Mouse (Mus musculus) forebrain, embryonic 14.5 days (tissue): ENCODE measurements around the gene Heatr5a. TPM values are rescaled to one million over a fixed set of nuclear protein-coding genes. Genes with fewer than 3 reads are reported as not detected.

Source experiments
- ATAC-seq: fragments of 200-750 bp; cut with Nextera tagmentation; 2 replicates; pipeline ENCODE4 v1.8.0; 2017; ENCODE audit warnings: mild to moderate bottlenecking, moderate library complexity
- DNase-seq: peaks from one replicate; pipeline ENCODE4 v3.0.0-alpha.2; 2015; ENCODE audit warnings: low spot score
- H3K27ac ChIP-seq: fragments of 300-500 bp; sonication (generic); 2 replicates; pipeline ENCODE4 v1.5.1; 2014; ENCODE audit warnings: low read depth, mild to moderate bottlenecking, control low read depth, low read length, moderate library complexity
- H3K27me3 ChIP-seq: fragments of 300-500 bp; sonication (generic); replicated peaks from 2 replicates; pipeline ENCODE4 v1.6.1; 2014; ENCODE audit warnings: low read length, control low read depth, mixed read lengths; ENCODE audit not compliant: control insufficient read depth, insufficient read depth
- H3K36me3 ChIP-seq: fragments of 300-500 bp; sonication (generic); 2 replicates; pipeline ENCODE4 v1.6.1; 2014; ENCODE audit warnings: low read length, control low read depth; ENCODE audit not compliant: control insufficient read depth, insufficient read depth
- H3K4me1 ChIP-seq: fragments of 300-500 bp; sonication (generic); 2 replicates; pipeline ENCODE4 v1.6.1; 2014; ENCODE audit warnings: antibody characterized with exemption, low read length, control low read depth; ENCODE audit not compliant: control insufficient read depth, insufficient read depth
- H3K4me2 ChIP-seq: fragments of 300-500 bp; sonication (generic); 2 replicates; pipeline ENCODE4 v1.6.1; 2014; ENCODE audit warnings: mild to moderate bottlenecking, control low read depth, low read length
- H3K4me3 ChIP-seq: fragments of 300-500 bp; sonication (generic); 2 replicates; pipeline ENCODE4 v1.5.1; 2014; ENCODE audit warnings: low read depth, low read length, control low read depth
- H3K9ac ChIP-seq: fragments of 300-500 bp; sonication (generic); 2 replicates; pipeline ENCODE4 v1.6.1; 2014; ENCODE audit warnings: mild to moderate bottlenecking, low read length, control low read depth, moderate library complexity
- H3K9me3 ChIP-seq: fragments of 300-500 bp; sonication (generic); replicated peaks from 2 replicates; pipeline ENCODE4 v1.6.1; 2016; ENCODE audit warnings: low read length, control low read depth, mixed read lengths; ENCODE audit not compliant: control insufficient read depth
- WGBS: fragments of 180-500 bp; shearing (Covaris S2); extraction: QIAGEN DNeasy Blood & Tissue Kit; methylation state at CpG from one replicate; pipeline ENCODE4 v1.1.7; 2014; 5-methylcytosine and 5-hydroxymethylcytosine counted together
- polyA plus RNA-seq: library from polyadenylated mRNA; unstranded; fragments of >200 nt; fragmentation: Nextera tagmentation; extraction: Ambion mirVana; gene quantifications from 2 replicates; pipeline ENCODE4 v1.2.1, GENCODE M21; 2014

Heatr5a gene
- polyA plus RNA-seq: 4.8 and 5.4 TPM in 2 replicates

GRCm38 (mm10) chr12:51971070-51971664 is at the start of gene Heatr5a:
TSS of gene Heatr5a (minus strand) at chr12:51971321.
- Histone ChIP-seq H3K4me3 (peak within 1 kb of the TSS; percentile 92), H3K4me2 (peak within 1 kb of the TSS; percentile 72), H3K9me3 (no peaks in the 10 kb centered on the region), H3K9ac (peak within 1 kb of the TSS; percentile 81), H3K36me3 (no peaks in the 10 kb centered on the region), H3K27me3 (no peaks in the 10 kb centered on the region), H3K27ac (peak within 1 kb of the TSS; percentile 84), H3K4me1 (peaks cover 4% of the 10 kb centered on the region; the same call in 1 of the 2 replicates)
- under 1% methylated on average over 52 of the region's 53 CpGs for WGBS
- DNase-seq: peak; percentile 92
- ATAC-seq: peak; percentile 98

- 92% methylated on average over 7 of the region's 7 CpGs for WGBS
- ATAC-seq (no peak), DNase-seq (no peak)
- Histone ChIP-seq H3K9ac (no peak overlapping the region), H3K4me1 (no peaks in the 10 kb centered on the region), H3K4me2 (no peak overlapping the region), H3K4me3 (no peak overlapping the region), H3K27me3 (no peaks in the 10 kb centered on the region), H3K36me3 (no peaks in the 10 kb centered on the region), H3K9me3 (no peaks in the 10 kb centered on the region), H3K27ac (no peak overlapping the region)
These were observed 43.4 kb upstream of the Heatr5a start for GRCm38 (mm10) chr12:52014494-52015029.

- Histone ChIP-seq H3K36me3 (no peaks in the 10 kb centered on the region), H3K4me1 (no peaks in the 10 kb centered on the region), H3K4me3 (no peak overlapping the region), H3K27me3 (no peaks in the 10 kb centered on the region), H3K27ac (no peak overlapping the region), H3K9ac (no peak overlapping the region), H3K9me3 (no peaks in the 10 kb centered on the region), H3K4me2 (no peak overlapping the region)
- ATAC-seq (no peak), DNase-seq (no peak)
- 90% methylated on average over 11 of the region's 11 CpGs for WGBS
These were observed 42.9 kb upstream of the Heatr5a start for GRCm38 (mm10) chr12:52014044-52014443.

- Histone ChIP-seq H3K4me3 (no peak overlapping the region), H3K27me3 (no peaks in the 10 kb centered on the region), H3K4me2 (no peak overlapping the region), H3K9ac (no peak overlapping the region), H3K9me3 (no peaks in the 10 kb centered on the region), H3K36me3 (no peaks in the 10 kb centered on the region), H3K4me1 (no peaks in the 10 kb centered on the region), H3K27ac (no peak overlapping the region)
- DNase-seq (no peak), ATAC-seq (no peak)
- 73% methylated on average over 9 of the region's 9 CpGs for WGBS
These were observed 42.2 kb upstream of the Heatr5a start for GRCm38 (mm10) chr12:52013274-52013673.

GRCm38 (mm10) chr12:52012159-52012558 is 41.0 kb upstream of the Heatr5a start:
- Histone ChIP-seq H3K9me3 (no peaks in the 10 kb centered on the region), H3K4me3 (no peak overlapping the region), H3K9ac (no peak overlapping the region), H3K4me1 (no peaks in the 10 kb centered on the region), H3K27me3 (no peaks in the 10 kb centered on the region), H3K27ac (no peak overlapping the region), H3K36me3 (no peaks in the 10 kb centered on the region), H3K4me2 (no peak overlapping the region)
- ATAC-seq: no peak
- WGBS: 84% methylated on average over 8 of the region's 8 CpGs
- no peak for DNase-seq

- DNase-seq (peak; percentile 89), ATAC-seq (no peak)
- peak overlapping the region; percentile 64; the same call in 1 of the 2 replicates for H3K27ac ChIP-seq
- H3K4me1 ChIP-seq: no peaks in the 10 kb centered on the region
- no peaks in the 10 kb centered on the region for H3K9me3 ChIP-seq
- H3K4me2 ChIP-seq: peak overlapping the region; percentile 48
- 34% methylated on average over 2 of the region's 2 CpGs for WGBS
- no peaks in the 10 kb centered on the region for H3K27me3 ChIP-seq
- peak overlapping the region; percentile 20 for H3K4me3 ChIP-seq
- no peak overlapping the region for H3K9ac ChIP-seq
- H3K36me3 ChIP-seq: no peaks in the 10 kb centered on the region
These were observed 39.5 kb upstream of the Heatr5a start for GRCm38 (mm10) chr12:52010630-52010961.

GRCm38 (mm10) chr12:52009928-52010629 is 39.0 kb upstream of the Heatr5a start:
- no peaks in the 10 kb centered on the region for H3K4me1 ChIP-seq
- DNase-seq: peak; percentile 82
- 7% methylated on average over 15 of the region's 15 CpGs for WGBS
- H3K36me3 ChIP-seq: no peaks in the 10 kb centered on the region
- H3K27ac ChIP-seq: peak overlapping the region; percentile 6; the same call in 1 of the 2 replicates
- H3K9me3 ChIP-seq: no peaks in the 10 kb centered on the region
- H3K4me2 ChIP-seq: peak overlapping the region; percentile 48
- H3K9ac ChIP-seq: 0 out of 2 replicates have a peak overlapping the region, but pooled peaks have one; percentile 25
- H3K27me3 ChIP-seq: no peaks in the 10 kb centered on the region
- H3K4me3 ChIP-seq: peak overlapping the region; percentile 20
- ATAC-seq: peak; percentile 73

- DNase-seq: no peak
- peak overlapping the region; percentile 52 for H3K4me2 ChIP-seq
- no peak overlapping the region for H3K27ac ChIP-seq
- no peaks in the 10 kb centered on the region for H3K27me3 ChIP-seq
- H3K9ac ChIP-seq: no peak overlapping the region
- H3K36me3 ChIP-seq: 0 out of 2 replicates have a peak, but pooled peaks cover 2% of the 10 kb centered on the region
- WGBS: 52% methylated on average over 5 of the region's 5 CpGs
- H3K4me1 ChIP-seq: no peaks in the 10 kb centered on the region
- H3K9me3 ChIP-seq: no peaks in the 10 kb centered on the region
- peak; percentile 21; the same call in 1 of the 2 replicates for ATAC-seq
- peak overlapping the region; percentile 50 for H3K4me3 ChIP-seq
These were observed 35.5 kb upstream of the Heatr5a start for GRCm38 (mm10) chr12:52006633-52006994.
